Mouse (Mus musculus): ENCODE data around the gene Aanat. TPM values are rescaled to one million over a fixed set of nuclear protein-coding genes. Genes with fewer than 3 reads are reported as not detected.

Aanat gene
- total and polyA plus RNA-seq, 3 experiments: not detected

- TF ChIP-seq RAD21 (IDR thresholded peaks at IDR 0.05; ENCODE audit: low read depth, low read length) (no peak), MAX (IDR thresholded peaks at IDR 0.05; ENCODE audit: low read length) (no peak), CHD1 (IDR thresholded peaks at IDR 0.05; ENCODE audit: low read depth, low read length) (no peak), UBTF (IDR thresholded peaks at IDR 0.05; ENCODE audit: low read depth, low read length) (no peak), E2F4 (IDR thresholded peaks at IDR 0.05; ENCODE audit: insufficient replicate concordance, low read depth, low read length) (no peak), KAT2A (IDR thresholded peaks at IDR 0.05; ENCODE audit: insufficient replicate concordance, low read length) (no peak), EP300 (IDR thresholded peaks at IDR 0.05; ENCODE audit: low read length) (no peak)
- in situ Hi-C loops (cut with MboI; ENCODE audit: low pct_ligation_motif_present, low pct_unique_long_range_greater_than_20kb, low sequenced_read_pairs): loop anchor here (10.0 kb wide), 1 partner anchor 213 kb away; no protein-coding TSS in a partner anchor
- no peak for DNase-seq (ENCODE audit: extremely low read depth)
- Histone ChIP-seq H3K27me3 (replicated peaks) (peaks cover 18% of the 10 kb centered on the region), H3K4me1 (ENCODE audit: control insufficient read depth in 1 of 2, insufficient read depth in 2 of 2) (peaks cover 0 to 19% of the 10 kb centered on the region in 2 experiments; a peak in 2 of 4 replicates), H3K9me3 (replicated peaks; ENCODE audit: low read length) (no peaks in the 10 kb centered on the region), H3K27ac (ENCODE audit: insufficient read depth, low read depth) (no peak overlapping the region), H3K79me2 (replicated peaks; ENCODE audit: control insufficient read depth, extremely low read depth, insufficient read depth, poor library complexity, severe bottlenecking) (no peaks in the 10 kb centered on the region), H3K4me2 (ENCODE audit: insufficient read depth, low read depth, poor library complexity, severe bottlenecking) (no peak overlapping the region), H3K4me3 (replicated peaks in 1 of 3; ENCODE audit: low read depth in 2 of 3, low read length in 2 of 3, poor library complexity in 1 of 3) (no peak overlapping the region), H3K9ac (ENCODE audit: insufficient read depth, low read depth) (no peak overlapping the region), H3K36me3 (replicated peaks in 1 of 2; ENCODE audit: control insufficient read depth in 1 of 2, insufficient read depth in 1 of 2, low read length in 1 of 2) (peaks cover 45 to 66% of the 10 kb centered on the region in 2 experiments)
- dilution Hi-C loops (cut with MboI; ENCODE audit: extremely low pct_ligation_motif_present, extremely low pct_unique_long_range_greater_than_20kb, low sequenced_read_pairs): no loop called here
Observed at GRCm38 (mm10) chr11:116537388-116537787, 48.8 kb upstream of the Aanat start.

GRCm38 (mm10) chr11:116538142-116538735, 48.0 kb upstream of the Aanat start:
- Histone ChIP-seq H3K4me1 (ENCODE audit: control insufficient read depth in 1 of 2, insufficient read depth in 2 of 2) (peaks cover 0 to 10% of the 10 kb centered on the region in 2 experiments; a peak in 2 of 4 replicates), H3K9ac (ENCODE audit: insufficient read depth, low read depth) (no peak overlapping the region), H3K4me3 (replicated peaks in 1 of 3; ENCODE audit: low read depth in 2 of 3, low read length in 2 of 3, poor library complexity in 1 of 3) (no peak overlapping the region), H3K27ac (ENCODE audit: insufficient read depth, low read depth) (no peak overlapping the region), H3K79me2 (replicated peaks; ENCODE audit: control insufficient read depth, extremely low read depth, insufficient read depth, poor library complexity, severe bottlenecking) (no peaks in the 10 kb centered on the region), H3K9me3 (replicated peaks; ENCODE audit: low read length) (no peaks in the 10 kb centered on the region), H3K27me3 (replicated peaks) (peaks cover 10% of the 10 kb centered on the region), H3K4me2 (ENCODE audit: insufficient read depth, low read depth, poor library complexity, severe bottlenecking) (no peak overlapping the region), H3K36me3 (replicated peaks in 1 of 2; ENCODE audit: control insufficient read depth in 1 of 2, insufficient read depth in 1 of 2, low read length in 1 of 2) (peaks cover 53 to 75% of the 10 kb centered on the region in 2 experiments)
- DNase-seq (ENCODE audit: extremely low read depth): no peak
- in situ Hi-C loops (cut with MboI; ENCODE audit: low pct_ligation_motif_present, low pct_unique_long_range_greater_than_20kb, low sequenced_read_pairs): loop anchor here (10.0 kb wide), 1 partner anchor 213 kb away; no protein-coding TSS in a partner anchor
- dilution Hi-C loops (cut with MboI; ENCODE audit: extremely low pct_ligation_motif_present, extremely low pct_unique_long_range_greater_than_20kb, low sequenced_read_pairs): no loop called here
- no peak for TF ChIP-seq MEF2A (IDR thresholded peaks at IDR 0.05; ENCODE audit: borderline replicate concordance, low read depth, low read length)
- TF ChIP-seq ZC3H11A (IDR thresholded peaks at IDR 0.05; ENCODE audit: low read depth, low read length): no peak
- no peak for TF ChIP-seq SMC3 (IDR thresholded peaks at IDR 0.05; ENCODE audit: low read depth, low read length)
- no peak for TF ChIP-seq MXI1 (IDR thresholded peaks at IDR 0.05; ENCODE audit: low read depth, low read length)
- no peak for TF ChIP-seq E2F4 (IDR thresholded peaks at IDR 0.05; ENCODE audit: insufficient replicate concordance, low read depth, low read length)
- TF ChIP-seq ELF1 (IDR thresholded peaks at IDR 0.05; ENCODE audit: low read depth, low read length): no peak
- no peak for TF ChIP-seq IRF4 (IDR thresholded peaks at IDR 0.05; ENCODE audit: low read depth, low read length)
- TF ChIP-seq BHLHE40 (IDR thresholded peaks at IDR 0.05; ENCODE audit: low read depth, low read length): no peak
- no peak for TF ChIP-seq PAX5 (IDR thresholded peaks at IDR 0.05; ENCODE audit: low read length)
- TF ChIP-seq NELFE (IDR thresholded peaks at IDR 0.05; ENCODE audit: low read depth, low read length): no peak
- no peak for TF ChIP-seq POLR2A (IDR thresholded peaks at IDR 0.05; ENCODE audit: low read depth, low read length)
- no peak for TF ChIP-seq GABPA (IDR thresholded peaks at IDR 0.05; ENCODE audit: insufficient replicate concordance, low read depth, low read length)
- no peak for TF ChIP-seq ETS1 (conservative IDR thresholded peaks at IDR 0.05; ENCODE audit: low read depth, low read length)
- TF ChIP-seq TBP (conservative IDR thresholded peaks at IDR 0.05; ENCODE audit: low read depth, low read length): no peak
- no peak for TF ChIP-seq SIN3A (IDR thresholded peaks at IDR 0.05; ENCODE audit: low read length)
- TF ChIP-seq ZNF384 (IDR thresholded peaks at IDR 0.05; ENCODE audit: low read depth, low read length): no peak
- no peak for TF ChIP-seq MAFK (IDR thresholded peaks at IDR 0.05; ENCODE audit: insufficient replicate concordance, low read length)
- no peak for TF ChIP-seq RCOR1 (conservative IDR thresholded peaks at IDR 0.05; ENCODE audit: low read depth, low read length)
